Mouse (Mus musculus) heart, embryonic 14.5 days (tissue): ENCODE measurements at regions not wholly inside any gene's neighbourhood (a gene's known extent, or its start where the extent isn't known, plus 50 kb on each side); places are given as distances from the start of the nearest gene placed in this dataset.

Experiments used
- ATAC-seq: fragments of 200-750 bp; cut with Nextera tagmentation; 2 replicates; pipeline ENCODE4 v1.8.0; 2017; ENCODE audit warnings: low read depth, moderate TSS enrichment; ENCODE audit not compliant: insufficient number of reproducible peaks, insufficient read depth, low FRiP score
- H3K27ac ChIP-seq, 2 experiments: fragments of 200-500 bp in 1 of 2; fragments of 300-500 bp in 1 of 2; sonication (generic) in 1 of 2; replicated peaks in 1 of 2; 2 replicates each; pipeline ENCODE4 v1.5.1; 2012 to 2014; ENCODE audit warnings: low read depth in 2 of 2, low read length in 2 of 2, control low read depth in 1 of 2, mild to moderate bottlenecking in 1 of 2, mixed read lengths in 1 of 2; ENCODE audit not compliant: control insufficient read depth in 1 of 2, insufficient read depth in 1 of 2
- H3K27me3 ChIP-seq: fragments of 300-500 bp; sonication (generic); 2 replicates; pipeline ENCODE4 v1.6.1; 2014; ENCODE audit warnings: mild to moderate bottlenecking, low read length, control low read depth; ENCODE audit not compliant: control insufficient read depth, insufficient read depth
- H3K36me3 ChIP-seq: fragments of 300-500 bp; sonication (generic); 2 replicates; pipeline ENCODE4 v1.6.1; 2014; ENCODE audit warnings: mild to moderate bottlenecking, control low read depth, low read length, mixed read lengths; ENCODE audit not compliant: control insufficient read depth, insufficient read depth
- H3K4me1 ChIP-seq, 2 experiments: fragments of 200-500 bp in 1 of 2; fragments of 300-500 bp in 1 of 2; sonication (generic) in 1 of 2; 2 replicates each; pipeline ENCODE4 v1.6.1; 2012 to 2014; ENCODE audit warnings: low read length in 2 of 2, control low read depth in 1 of 2, mixed read lengths in 1 of 2; ENCODE audit not compliant: control insufficient read depth in 2 of 2, insufficient read depth in 2 of 2
- H3K4me2 ChIP-seq: fragments of 300-500 bp; sonication (generic); 2 replicates; pipeline ENCODE4 v1.6.1; 2014; ENCODE audit warnings: mild to moderate bottlenecking, low read length
- H3K4me3 ChIP-seq, 2 experiments: fragments of 200-500 bp in 1 of 2; fragments of 300-500 bp in 1 of 2; sonication (generic) in 1 of 2; 2 replicates each; pipeline ENCODE4 v1.5.1; 2012 to 2014; ENCODE audit warnings: low read length in 2 of 2, mild to moderate bottlenecking in 2 of 2, control low read depth in 1 of 2, low read depth in 1 of 2, moderate library complexity in 1 of 2; ENCODE audit not compliant: control insufficient read depth in 1 of 2, insufficient read depth in 1 of 2
- H3K9ac ChIP-seq: fragments of 300-500 bp; sonication (generic); 2 replicates; pipeline ENCODE4 v1.6.1; 2014; ENCODE audit warnings: mild to moderate bottlenecking, low read length
- H3K9me3 ChIP-seq: fragments of 300-500 bp; sonication (generic); 2 replicates; pipeline ENCODE4 v1.6.1; 2016; ENCODE audit warnings: low read length, control low read depth; ENCODE audit not compliant: control insufficient read depth
- WGBS: fragments of 180-500 bp; shearing (Covaris S2); extraction: QIAGEN DNeasy Blood & Tissue Kit; methylation state at CpG from one replicate; pipeline ENCODE4 v1.1.7; 2014; 5-methylcytosine and 5-hydroxymethylcytosine counted together

DNA sequence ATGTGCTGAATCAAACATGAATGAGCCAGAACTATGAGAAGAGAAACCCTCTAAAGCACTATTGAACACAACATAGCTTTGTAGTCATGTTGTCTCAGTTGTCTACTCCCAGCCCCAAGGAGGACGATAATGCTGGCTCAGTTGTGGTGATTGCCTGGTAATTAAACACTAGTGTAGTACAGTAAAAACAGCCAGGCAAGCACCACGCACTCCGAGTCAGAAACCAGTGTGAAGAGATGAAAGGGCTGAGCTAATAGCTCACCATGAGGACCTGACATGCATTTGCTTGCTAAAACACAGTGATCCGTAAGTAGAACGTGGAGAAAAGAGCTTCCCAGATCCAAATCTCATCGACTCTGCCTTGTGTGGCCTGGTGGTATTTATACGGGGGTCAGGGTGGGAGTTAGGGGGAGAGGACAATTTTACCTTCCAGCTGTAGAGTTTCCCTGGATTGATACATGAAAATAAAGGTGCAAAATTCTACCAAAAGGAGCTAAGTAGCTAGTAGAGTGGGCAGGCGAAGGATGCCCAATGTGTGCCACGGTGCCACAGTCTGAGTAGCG lies 80.0 kb upstream of the Otx2 start:
- no peaks in the 10 kb centered on the region; the same call in 1 of the 2 replicates for H3K27me3 ChIP-seq
- 43% methylated on average over 10 of the region's 10 CpGs for WGBS
- no peak overlapping the region for H3K4me3 ChIP-seq
- ATAC-seq = no peak
- no peaks in the 10 kb centered on the region for H3K9me3 ChIP-seq
- no peak overlapping the region for H3K27ac ChIP-seq
- no peak overlapping the region for H3K9ac ChIP-seq
- H3K36me3 ChIP-seq = no peaks in the 10 kb centered on the region
- no peak overlapping the region for H3K4me2 ChIP-seq
- peaks cover 0 to 4% of the 10 kb centered on the region in 2 experiments; a peak in 2 of 4 replicates for H3K4me1 ChIP-seq

DNA sequence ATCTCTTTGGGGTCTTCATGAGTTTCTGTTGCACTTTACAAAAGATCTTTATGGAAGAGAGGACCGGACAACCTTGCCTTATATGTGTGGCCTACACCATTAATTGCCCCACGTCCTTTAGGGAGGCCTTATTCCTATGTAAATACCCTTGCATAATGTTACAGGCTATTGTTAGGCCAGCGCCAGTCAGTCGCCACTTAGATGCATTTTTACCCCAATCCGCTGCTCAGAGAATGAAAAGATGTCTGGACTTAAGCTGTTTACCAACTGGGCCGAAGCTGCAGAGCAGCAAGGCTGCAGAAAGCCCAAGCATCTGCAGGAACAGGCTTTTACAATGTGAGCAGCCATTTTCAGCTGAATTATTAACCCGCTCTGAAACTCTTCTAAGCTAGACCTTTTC lies 79.5 kb upstream of the Otx2 start:
- ATAC-seq = no peak
- H3K9ac ChIP-seq = no peak overlapping the region
- no peaks in the 10 kb centered on the region for H3K9me3 ChIP-seq
- H3K4me1 ChIP-seq = peaks cover 0 to 4% of the 10 kb centered on the region in 2 experiments; a peak in 2 of 4 replicates
- 78% methylated on average over 7 of the region's 7 CpGs for WGBS
- H3K27ac ChIP-seq = no peak overlapping the region
- no peaks in the 10 kb centered on the region for H3K36me3 ChIP-seq
- H3K4me3 ChIP-seq = no peak overlapping the region
- no peak overlapping the region for H3K4me2 ChIP-seq
- no peaks in the 10 kb centered on the region; the same call in 1 of the 2 replicates for H3K27me3 ChIP-seq

DNA sequence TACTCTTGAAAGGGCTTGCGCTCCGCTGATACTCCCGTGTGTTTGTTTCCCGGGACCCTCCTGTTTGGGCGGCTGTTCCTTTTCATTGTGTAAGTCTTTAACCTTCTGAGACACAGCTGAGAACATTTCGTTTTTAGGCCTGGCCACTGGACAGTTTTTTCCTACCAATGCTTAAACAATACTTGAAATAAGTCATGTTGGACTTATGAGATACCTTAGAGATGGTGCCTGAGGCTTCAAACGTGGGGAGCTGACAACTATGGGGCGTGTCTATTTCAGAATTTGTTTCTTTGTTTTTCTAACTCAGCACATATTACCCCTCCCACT lies 78.9 kb upstream of the Otx2 start:
- ATAC-seq = no peak
- H3K4me1 ChIP-seq = peaks cover 0 to 4% of the 10 kb centered on the region in 2 experiments; a peak in 2 of 4 replicates
- peak overlapping the region in 1 of 2 experiments; percentile 32; a peak in 1 of 4 replicates for H3K4me3 ChIP-seq
- no peaks in the 10 kb centered on the region; the same call in 1 of the 2 replicates for H3K27me3 ChIP-seq
- H3K36me3 ChIP-seq = no peaks in the 10 kb centered on the region
- peak overlapping the region; percentile 64 for H3K4me2 ChIP-seq
- no peak overlapping the region for H3K9ac ChIP-seq
- H3K27ac ChIP-seq = no peak overlapping the region
- WGBS = 47% methylated on average over 8 of the region's 8 CpGs
- no peaks in the 10 kb centered on the region for H3K9me3 ChIP-seq

DNA sequence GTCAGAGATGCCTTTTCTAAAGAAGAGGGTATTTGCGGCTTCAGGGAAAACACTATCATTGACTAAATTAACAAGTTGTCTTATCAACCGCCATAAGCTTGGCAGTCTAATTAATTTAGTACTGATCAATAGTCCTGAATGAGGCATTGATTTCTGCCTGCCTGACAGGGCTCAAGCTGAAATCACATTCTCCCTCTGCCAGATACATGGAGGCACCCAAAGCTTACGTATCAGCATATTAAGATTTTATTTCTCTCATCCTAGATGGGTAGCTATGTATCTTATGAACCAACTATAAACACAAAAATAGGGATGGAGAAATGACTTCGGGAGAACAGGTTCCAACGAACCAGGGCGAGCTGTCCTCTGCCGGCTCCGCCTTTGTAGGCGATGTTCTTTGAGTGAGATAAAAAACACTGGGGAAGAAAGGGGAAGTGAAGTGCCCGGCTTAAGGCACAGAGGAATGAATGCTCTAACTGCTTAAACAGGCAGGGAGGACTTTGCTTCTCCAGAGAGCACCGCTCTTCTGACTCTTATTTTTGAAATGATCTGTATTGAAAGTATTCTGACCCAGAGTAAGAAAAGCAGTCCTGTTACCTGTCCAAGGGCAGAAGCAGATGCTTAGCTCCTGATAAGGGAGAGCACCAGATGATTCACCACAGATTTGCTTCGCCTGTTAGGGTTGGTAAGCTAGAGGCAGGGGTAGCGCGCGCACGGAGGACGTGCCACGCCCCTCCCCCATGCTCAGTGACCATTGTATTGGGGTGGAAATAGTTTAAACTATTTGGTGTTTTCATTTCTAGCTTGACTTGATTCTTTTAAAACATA lies 78.3 kb upstream of the Otx2 start:
- Histone ChIP-seq H3K4me3 (peak overlapping the region; percentile 25 to 32; a peak in 3 of 4 replicates), H3K4me2 (peak overlapping the region; percentile 64), H3K27me3 (no peaks in the 10 kb centered on the region; the same call in 1 of the 2 replicates), H3K9me3 (no peaks in the 10 kb centered on the region), H3K27ac (no peak overlapping the region), H3K36me3 (no peaks in the 10 kb centered on the region), H3K9ac (no peak overlapping the region), H3K4me1 (peaks cover 0 to 4% of the 10 kb centered on the region in 2 experiments; a peak in 2 of 4 replicates)
- 15% methylated on average over 18 of the region's 18 CpGs for WGBS
- ATAC-seq = no peak

- no peak overlapping the region for H3K27ac ChIP-seq
- H3K36me3 ChIP-seq = no peaks in the 10 kb centered on the region
- no peak for ATAC-seq
- H3K27me3 ChIP-seq = no peaks in the 10 kb centered on the region; the same call in 1 of the 2 replicates
- H3K4me3 ChIP-seq = no peak overlapping the region
- H3K4me2 ChIP-seq = no peak overlapping the region
- no peak overlapping the region for H3K9ac ChIP-seq
- H3K4me1 ChIP-seq = peaks cover 0 to 4% of the 10 kb centered on the region in 2 experiments; a peak in 2 of 4 replicates
- WGBS = 43% methylated on average over 6 of the region's 6 CpGs
- H3K9me3 ChIP-seq = no peaks in the 10 kb centered on the region
Measured at GRCm38 (mm10) chr14:48750994-48751393, 77.4 kb upstream of the Otx2 start.

GRCm38 (mm10) chr14:48748976-48749375 lies 75.4 kb upstream of the Otx2 start:
- Histone ChIP-seq H3K27ac (no peak overlapping the region), H3K9ac (no peak overlapping the region), H3K4me1 (peaks cover 0 to 4% of the 10 kb centered on the region in 2 experiments; a peak in 2 of 4 replicates), H3K4me2 (no peak overlapping the region), H3K36me3 (no peaks in the 10 kb centered on the region), H3K4me3 (no peak overlapping the region), H3K27me3 (no peaks in the 10 kb centered on the region; the same call in 1 of the 2 replicates), H3K9me3 (0 out of 2 replicates have a peak, but pooled peaks cover under 1% of the 10 kb centered on the region)
- WGBS = 93% methylated on average over 12 of the region's 12 CpGs
- no peak for ATAC-seq

DNA sequence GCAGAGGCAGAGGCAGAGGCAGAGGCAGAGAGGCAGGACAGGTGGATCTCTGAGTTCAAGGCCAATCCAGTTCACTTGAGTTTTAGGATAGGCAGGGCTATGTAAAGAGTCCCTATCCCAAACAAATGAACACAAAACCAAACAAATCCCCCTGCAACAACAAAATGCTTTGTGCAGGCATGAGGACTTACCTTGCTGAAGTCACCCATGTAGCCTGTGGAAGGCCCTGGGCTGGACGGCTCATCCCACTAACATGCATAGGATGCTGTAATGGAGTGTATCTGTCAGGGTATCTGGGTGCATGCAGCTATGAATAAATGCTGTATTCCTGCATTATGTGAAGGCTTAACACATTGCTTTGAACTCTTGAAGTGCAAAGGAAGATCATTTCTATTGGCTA lies 74.3 kb upstream of the Otx2 start:
- no peak for ATAC-seq
- WGBS = 92% methylated on average over 1 of the region's 1 CpGs
- no peak overlapping the region for H3K4me3 ChIP-seq
- no peaks in the 10 kb centered on the region for H3K36me3 ChIP-seq
- no peak overlapping the region for H3K27ac ChIP-seq
- H3K27me3 ChIP-seq = no peaks in the 10 kb centered on the region; the same call in 1 of the 2 replicates
- H3K9me3 ChIP-seq = 0 out of 2 replicates have a peak, but pooled peaks cover 5% of the 10 kb centered on the region
- H3K4me2 ChIP-seq = no peak overlapping the region
- H3K4me1 ChIP-seq = peaks cover 0 to 4% of the 10 kb centered on the region in 2 experiments; a peak in 2 of 4 replicates
- no peak overlapping the region for H3K9ac ChIP-seq
